Mouse (Mus musculus) embryonic facial prominence, embryonic 11.5 days (tissue): ENCODE data around the gene Olfr495. TPM values are rescaled to one million over a fixed set of nuclear protein-coding genes. Genes with fewer than 3 reads are reported as not detected.

Experiments
- ATAC-seq: fragments of 200-750 bp; cut with Nextera tagmentation; replicated peaks from 2 replicates; pipeline ENCODE4 v1.8.0; 2017; ENCODE audit warnings: low read depth; ENCODE audit not compliant: insufficient number of reproducible peaks, low FRiP score, low TSS enrichment
- DNase-seq: peaks from one replicate; pipeline ENCODE4 v3.0.0-alpha.2; 2015; ENCODE audit warnings: low spot score
- H3K27ac ChIP-seq: fragments of 300-500 bp; sonication (generic); replicated peaks from 2 replicates; pipeline ENCODE4 v1.5.1; 2014; ENCODE audit warnings: mild to moderate bottlenecking, low read depth, low read length, control low read depth
- H3K27me3 ChIP-seq: fragments of 300-500 bp; sonication (generic); 2 replicates; pipeline ENCODE4 v1.6.1; 2014; ENCODE audit warnings: mild to moderate bottlenecking, low read length, moderate library complexity, mixed read lengths; ENCODE audit not compliant: control insufficient read depth, insufficient read depth
- H3K36me3 ChIP-seq: fragments of 300-500 bp; sonication (generic); replicated peaks from 2 replicates; pipeline ENCODE4 v1.6.1; 2014; ENCODE audit warnings: low read depth, mild to moderate bottlenecking, low read length, moderate library complexity, mixed read lengths; ENCODE audit not compliant: control insufficient read depth, insufficient read depth
- H3K4me1 ChIP-seq: fragments of 300-500 bp; sonication (generic); 2 replicates; pipeline ENCODE4 v1.6.1; 2014; ENCODE audit warnings: low read length, mixed read lengths; ENCODE audit not compliant: control insufficient read depth, insufficient read depth
- H3K4me2 ChIP-seq: fragments of 300-500 bp; sonication (generic); 2 replicates; pipeline ENCODE4 v1.6.1; 2014; ENCODE audit warnings: low read depth, mild to moderate bottlenecking, control low read depth, low read length, moderate library complexity
- H3K4me3 ChIP-seq: fragments of 300-500 bp; sonication (generic); 2 replicates; pipeline ENCODE4 v1.5.1; 2014; ENCODE audit warnings: low read depth, low read length, control low read depth
- H3K9ac ChIP-seq: fragments of 300-500 bp; sonication (generic); replicated peaks from 2 replicates; pipeline ENCODE4 v1.6.1; 2014; ENCODE audit warnings: mild to moderate bottlenecking, control low read depth, low read length
- H3K9me3 ChIP-seq: fragments of 300-500 bp; sonication (generic); replicated peaks from 2 replicates; pipeline ENCODE4 v1.6.1; 2016; ENCODE audit warnings: mild to moderate bottlenecking, low read length, inconsistent platforms, mixed read lengths; ENCODE audit not compliant: control insufficient read depth
- WGBS: fragments of 180-500 bp; shearing (Covaris S2); extraction: QIAGEN DNeasy Blood & Tissue Kit; methylation state at CpG from one replicate; pipeline ENCODE4 v1.1.7; 2014; 5-methylcytosine and 5-hydroxymethylcytosine counted together
- polyA plus RNA-seq: library from polyadenylated mRNA; unstranded; fragments of >200 nt; fragmentation: Nextera tagmentation; extraction: Ambion mirVana; gene quantifications from 2 replicates; pipeline ENCODE4 v1.2.1, GENCODE M21; 2014

Gene Olfr495
- not detected in 2 replicates for polyA plus RNA-seq

DNA sequence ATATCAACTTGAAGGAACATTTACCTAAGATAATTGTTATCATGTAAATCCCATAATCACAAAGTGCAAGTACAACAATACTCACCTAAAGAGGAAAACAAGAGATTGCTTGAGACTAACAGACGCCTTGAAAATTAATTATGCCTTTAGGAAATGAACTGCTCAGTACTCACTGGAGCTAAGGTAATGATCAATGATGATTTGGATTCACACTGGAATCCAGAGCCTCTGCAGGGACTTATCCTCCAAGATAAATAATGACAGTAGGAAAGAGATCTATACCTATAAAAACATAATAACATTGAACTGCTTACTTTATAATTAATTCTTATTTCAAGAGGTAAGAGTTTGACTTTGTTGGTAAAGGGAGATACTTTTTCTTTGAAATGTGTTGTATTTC lies at the start of gene Olfr495:
Gene Olfr495, plus strand, starts transcription at position 301 of the 400 bp plus-strand sequence.
- H3K4me3 ChIP-seq: no peak within 1 kb of the TSS
- H3K27ac ChIP-seq: no peak within 1 kb of the TSS
- H3K9me3 ChIP-seq: no peaks in the 10 kb centered on the region
- no peak for ATAC-seq
- H3K27me3 ChIP-seq: no peaks in the 10 kb centered on the region
- H3K4me2 ChIP-seq: no peak within 1 kb of the TSS
- H3K9ac ChIP-seq: no peak within 1 kb of the TSS
- H3K4me1 ChIP-seq: no peaks in the 10 kb centered on the region
- 67% methylated on average over 1 of the region's 1 CpGs for WGBS
- H3K36me3 ChIP-seq: no peaks in the 10 kb centered on the region
- DNase-seq: no peak

DNA sequence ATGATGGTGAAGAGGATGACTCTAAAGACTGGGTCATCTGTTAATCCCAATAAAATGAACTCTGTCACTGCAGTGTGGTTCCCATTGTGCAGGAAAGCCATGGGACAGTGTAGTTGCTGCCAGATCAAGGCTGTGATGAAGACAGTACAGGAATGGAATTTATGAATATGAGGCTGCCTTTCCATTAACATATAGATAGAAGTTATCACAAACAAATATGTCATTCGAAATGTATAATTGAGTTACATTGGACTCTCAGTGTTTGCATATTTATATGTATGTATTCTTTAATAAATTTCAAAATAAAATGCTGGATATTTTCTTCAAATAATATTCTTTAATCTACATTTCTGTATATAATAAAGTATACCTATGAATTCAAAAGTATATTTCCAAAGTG lies 46.1 kb upstream of the Olfr495 start, which contains the start of gene Olfr493:
Gene Olfr493, minus strand, starts transcription at position 101 of the 400 bp plus-strand sequence.
- no peak within 1 kb of the TSS for H3K4me2 ChIP-seq
- WGBS: 63% methylated on average over 1 of the region's 1 CpGs

DNA sequence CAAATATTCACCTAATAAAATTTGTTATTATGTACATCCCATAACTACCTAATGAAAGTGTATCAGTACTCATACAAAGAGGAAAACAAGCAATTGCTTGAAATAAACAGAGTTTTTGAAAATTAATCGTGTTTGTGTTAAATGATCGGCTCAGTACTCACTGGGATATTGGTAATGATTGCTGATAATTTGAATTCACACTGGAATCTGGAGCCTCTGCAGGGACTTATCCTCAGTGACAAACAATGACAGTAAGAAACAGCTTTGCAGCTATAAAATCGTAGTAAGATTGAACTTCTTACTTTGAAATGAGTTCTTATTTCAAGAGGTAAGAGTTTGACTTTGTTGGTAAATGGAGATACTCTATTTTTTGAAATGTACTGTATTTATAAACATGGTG lies 27.9 kb upstream of the Olfr495 start, which contains the start of gene Olfr494:
Gene Olfr494, plus strand, starts transcription at position 301 of the 400 bp plus-strand sequence.
- no peak for ATAC-seq

More for the DNA sequence above, 46.1 kb upstream of the Olfr495 start, which contains the start of gene Olfr493:
- Histone ChIP-seq H3K9me3 (no peaks in the 10 kb centered on the region), H3K9ac (no peak within 1 kb of the TSS), H3K27ac (no peak within 1 kb of the TSS), H3K36me3 (no peaks in the 10 kb centered on the region), H3K4me1 (no peaks in the 10 kb centered on the region), H3K4me3 (no peak within 1 kb of the TSS), H3K27me3 (no peaks in the 10 kb centered on the region)
- no peak for DNase-seq
- ATAC-seq: no peak

DNA sequence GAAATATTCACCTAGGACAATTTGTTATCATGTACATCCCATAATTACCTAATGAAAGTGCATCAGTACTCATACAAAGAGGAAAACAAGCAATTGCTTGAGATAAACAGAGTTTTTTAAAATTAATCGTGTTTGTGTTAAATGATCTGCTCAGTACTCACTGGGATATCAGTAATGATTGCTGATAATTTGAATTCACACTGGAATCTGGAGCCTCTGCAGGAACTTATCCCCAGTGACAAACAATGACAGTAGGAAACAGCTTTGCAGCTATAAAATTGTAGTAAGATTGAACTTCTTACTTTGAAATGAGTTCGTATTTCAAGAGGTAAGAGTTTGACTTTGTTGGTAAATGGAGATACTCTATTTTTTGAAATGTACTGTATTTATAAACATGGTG lies 27.2 kb downstream of the Olfr495 start, which contains the start of gene Olfr497:
Gene Olfr497, plus strand, starts transcription at position 301 of the 400 bp plus-strand sequence.
- no peak within 1 kb of the TSS for H3K4me2 ChIP-seq
- DNase-seq: no peak
- 77% methylated on average over 2 of the region's 2 CpGs for WGBS
- H3K4me3 ChIP-seq: no peak within 1 kb of the TSS
- H3K27me3 ChIP-seq: no peaks in the 10 kb centered on the region
- ATAC-seq: no peak
- H3K9ac ChIP-seq: no peak within 1 kb of the TSS
- no peaks in the 10 kb centered on the region for H3K9me3 ChIP-seq
- no peak within 1 kb of the TSS for H3K27ac ChIP-seq
- no peaks in the 10 kb centered on the region for H3K4me1 ChIP-seq
- no peaks in the 10 kb centered on the region for H3K36me3 ChIP-seq

More for the DNA sequence above, 27.9 kb upstream of the Olfr495 start, which contains the start of gene Olfr494:
- WGBS: 80% methylated on average over 3 of the region's 3 CpGs
- Histone ChIP-seq H3K36me3 (no peaks in the 10 kb centered on the region), H3K27me3 (no peaks in the 10 kb centered on the region), H3K4me2 (no peak within 1 kb of the TSS), H3K9me3 (no peaks in the 10 kb centered on the region), H3K9ac (no peak within 1 kb of the TSS), H3K4me1 (no peaks in the 10 kb centered on the region), H3K4me3 (no peak within 1 kb of the TSS), H3K27ac (no peak within 1 kb of the TSS)
- DNase-seq: no peak

Other genes starting within 250 kb of the Olfr495 start
- not detected in 2 replicates for gene Olfr485, start 233.3 kb upstream of the Olfr495 start, polyA plus RNA-seq
- not detected in 2 replicates for gene Olfr486, start 220.4 kb upstream of the Olfr495 start, polyA plus RNA-seq
- gene Olfr487, start 178.5 kb upstream of the Olfr495 start, polyA plus RNA-seq: not detected in 2 replicates
- not detected in 2 replicates for gene Olfr488, start 134.8 kb upstream of the Olfr495 start, polyA plus RNA-seq
- gene Olfr490, start 104.2 kb upstream of the Olfr495 start, polyA plus RNA-seq: not detected in 2 replicates
- gene Olfr491, start 79.7 kb upstream of the Olfr495 start, polyA plus RNA-seq: not detected in 2 replicates
- not detected in 2 replicates for gene Olfr492, start 69.5 kb upstream of the Olfr495 start, polyA plus RNA-seq
- gene Olfr493, start 46.2 kb upstream of the Olfr495 start, polyA plus RNA-seq: not detected in 2 replicates
- gene Olfr494, start 27.8 kb upstream of the Olfr495 start, polyA plus RNA-seq: not detected in 2 replicates
- gene Olfr497, start 27.3 kb downstream of the Olfr495 start, polyA plus RNA-seq: not detected in 2 replicates
- gene Olfr498, start 72.2 kb downstream of the Olfr495 start, polyA plus RNA-seq: not detected in 2 replicates
- gene Olfr502, start 131.9 kb downstream of the Olfr495 start, polyA plus RNA-seq: not detected in 2 replicates
- gene Olfr503, start 151.4 kb downstream of the Olfr495 start, polyA plus RNA-seq: not detected in 2 replicates
- not detected in 2 replicates for gene Olfr504, start 172.6 kb downstream of the Olfr495 start, polyA plus RNA-seq
- gene Olfr506, start 217.6 kb downstream of the Olfr495 start, polyA plus RNA-seq: not detected in 2 replicates
- gene Olfr507, start 228.6 kb downstream of the Olfr495 start, polyA plus RNA-seq: not detected in 2 replicates
- not detected in 2 replicates for gene Olfr508, start 236.8 kb downstream of the Olfr495 start, polyA plus RNA-seq